ENCODE assay signal across 8 mouse cellular contexts in genomic region chr1:78819592-78819991, GRCm38 (mm10). TPM values are rescaled to one million over a fixed set of nuclear protein-coding genes. Genes with fewer than 3 reads are reported as not detected.
DNase-seq lines count a peak whose midpoint lies in the region; ATAC-seq lines count a peak whose summit lies in the region.

No protein-coding gene starts in this region.

- H3K4me3 ChIP-seq in neural tube, embryonic 12.5 days: no peak overlapping the region
- H3K4me3 ChIP-seq in hindbrain, embryonic 15.5 days: no peak overlapping the region
- H3K4me3 ChIP-seq in neural tube, embryonic 14.5 days (ENCODE audit: low read depth, low read length): no peak overlapping the region

- no peak overlapping the region for H3K4me2 ChIP-seq in neural tube, embryonic 12.5 days (replicated peaks)
- H3K4me2 ChIP-seq in hindbrain, embryonic 15.5 days: no peak overlapping the region
- no peak overlapping the region for H3K4me2 ChIP-seq in neural tube, embryonic 14.5 days (ENCODE audit: low read depth, low read length)

- no peaks in the 10 kb centered on the region for H3K27me3 ChIP-seq in neural tube, embryonic 12.5 days (replicated peaks)
- H3K27me3 ChIP-seq in hindbrain, embryonic 15.5 days: no peaks in the 10 kb centered on the region
- H3K27me3 ChIP-seq in neural tube, embryonic 14.5 days (ENCODE audit: control insufficient read depth, insufficient read depth, low read length): no peaks in the 10 kb centered on the region

- H3K9ac ChIP-seq in neural tube, embryonic 12.5 days: no peak overlapping the region
- no peak overlapping the region for H3K9ac ChIP-seq in hindbrain, embryonic 15.5 days
- no peak overlapping the region for H3K9ac ChIP-seq in neural tube, embryonic 14.5 days (replicated peaks; ENCODE audit: low read depth, low read length)

- peak; percentile 46; the same call in 1 of the 2 replicates for ATAC-seq in neural tube, embryonic 12.5 days (ENCODE audit: low FRiP score, low read depth)
- peak; percentile 52; the same call in 1 of the 2 replicates for ATAC-seq in hindbrain, embryonic 15.5 days (ENCODE audit: low FRiP score, low read depth)
- ATAC-seq in neural tube, embryonic 14.5 days (ENCODE audit: low read depth): peak; percentile 16; the same call in 1 of the 2 replicates

- peaks cover 6% of the 10 kb centered on the region; the same call in 1 of the 2 replicates for H3K4me1 ChIP-seq in neural tube, embryonic 12.5 days
- H3K4me1 ChIP-seq in hindbrain, embryonic 15.5 days (replicated peaks): peaks cover 19% of the 10 kb centered on the region
- no peaks in the 10 kb centered on the region for H3K4me1 ChIP-seq in neural tube, embryonic 14.5 days (ENCODE audit: control insufficient read depth, insufficient read depth, low read length)

- no peak overlapping the region for H3K27ac ChIP-seq in neural tube, embryonic 12.5 days
- peak overlapping the region; percentile 56 for H3K27ac ChIP-seq in hindbrain, embryonic 15.5 days (replicated peaks)
- no peak overlapping the region for H3K27ac ChIP-seq in neural tube, embryonic 14.5 days (ENCODE audit: low read depth, low read length)

- WGBS in neural tube, embryonic 12.5 days: 42% methylated on average over 7 of the region's 7 CpGs
- WGBS in hindbrain, embryonic 15.5 days: 37% methylated on average over 7 of the region's 7 CpGs
- WGBS in neural tube, embryonic 14.5 days: 30% methylated on average over 7 of the region's 7 CpGs

- H3K36me3 ChIP-seq in neural tube, embryonic 12.5 days: no peaks in the 10 kb centered on the region
- no peaks in the 10 kb centered on the region for H3K36me3 ChIP-seq in hindbrain, embryonic 15.5 days
- H3K36me3 ChIP-seq in neural tube, embryonic 14.5 days (ENCODE audit: control insufficient read depth, insufficient read depth, low read length): no peaks in the 10 kb centered on the region

- DNase-seq in adrenal gland, adult 2 months: peak; percentile 40
- no peak for DNase-seq in adrenal gland, adult 18-20 months (ENCODE audit: low spot score in 2 of 2)
- DNase-seq in neural tube, embryonic 10.5 days (ENCODE audit: extremely low spot score, low spot score): no peak
- no peak for DNase-seq in urinary bladder, postnatal 36 days (ENCODE audit: low spot score in 2 of 2)
- no peak for DNase-seq in spleen, adult 18-20 months

- no peaks in the 10 kb centered on the region for H3K9me3 ChIP-seq in neural tube, embryonic 12.5 days
- H3K9me3 ChIP-seq in hindbrain, embryonic 15.5 days: no peaks in the 10 kb centered on the region
- H3K9me3 ChIP-seq in neural tube, embryonic 14.5 days (ENCODE audit: control insufficient read depth, low read length): no peaks in the 10 kb centered on the region

RNA-seq across cellular contexts. Expression of gene Kcne4, which starts 3.0 kb away (rescaled TPM):
- total RNA-seq in adrenal gland, adult 2 months (2021): 1 to 10 TPM; 3.2 to 8.2 TPM
- 0.98 TPM in 2 replicates for polyA plus RNA-seq in adrenal gland, adult 2 months (2012; rRNA removed)
- 1 to 10 TPM; 5.0 to 5.4 TPM for total RNA-seq in adrenal gland, adult 18-20 months (2021)
- polyA plus RNA-seq in neural tube, embryonic 12.5 days (2016; fragmentation: Nextera tagmentation; extraction: Ambion mirVana): 5.6 and 6.1 TPM in 2 replicates
- 1.6 and 1.7 TPM in 2 replicates for polyA plus RNA-seq in hindbrain, embryonic 15.5 days (2015; fragmentation: Nextera tagmentation; extraction: Ambion mirVana)
- polyA plus RNA-seq in neural tube, embryonic 14.5 days (2014; fragmentation: Nextera tagmentation; extraction: Ambion mirVana): 1.1 and 2.8 TPM in 2 replicates
